Mouse (Mus musculus): ENCODE data around the gene Pcdh9. TPM values are rescaled to one million over a fixed set of nuclear protein-coding genes. Genes with fewer than 3 reads are reported as not detected.
"Not testable (repeated sequence)": the region's sequence is repeated elsewhere in the genome, so short reads cannot be mapped to it uniquely, and the experiment has no call there.

Gene Pcdh9
- polyA plus RNA-seq, 1 experiment from 2014 or later, result 39.2 TPM

- Histone ChIP-seq H3K9me3 (no peaks in the 10 kb centered on the region), H3K27ac (no peak overlapping the region), H3K36me3 (no peaks in the 10 kb centered on the region), H3K4me3 (no peak overlapping the region), H3K27me3 (ENCODE audit: insufficient read depth, poor library complexity, severe bottlenecking) (no peaks in the 10 kb centered on the region), H3K4me1 (replicated peaks) (no peaks in the 10 kb centered on the region)
- WGBS, result 82% methylated on average over 7 of the region's 7 CpGs
- no peak for DNase-seq (ENCODE audit: low spot score)
Observed at GRCm38 (mm10) chr14:93285136-93285535, 605.3 kb downstream of the Pcdh9 start.

- Histone ChIP-seq H3K9me3 (no peaks in the 10 kb centered on the region), H3K27ac (no peak overlapping the region), H3K36me3 (no peaks in the 10 kb centered on the region), H3K4me3 (no peak overlapping the region), H3K4me1 (replicated peaks) (no peaks in the 10 kb centered on the region), H3K27me3 (ENCODE audit: insufficient read depth, poor library complexity, severe bottlenecking) (no peaks in the 10 kb centered on the region)
- WGBS, result 92% methylated on average over 3 of the region's 3 CpGs
- DNase-seq (ENCODE audit: low spot score), result no peak
Observed at GRCm38 (mm10) chr14:93284009-93284408, 606.5 kb downstream of the Pcdh9 start.

- no peaks in the 10 kb centered on the region for H3K36me3 ChIP-seq
- no peaks in the 10 kb centered on the region for H3K27me3 ChIP-seq (ENCODE audit: insufficient read depth, poor library complexity, severe bottlenecking)
- H3K4me1 ChIP-seq (replicated peaks), result no peaks in the 10 kb centered on the region
- DNase-seq (ENCODE audit: low spot score), result no peak
- no peak overlapping the region for H3K27ac ChIP-seq
- no peak overlapping the region for H3K4me3 ChIP-seq
- no peaks in the 10 kb centered on the region for H3K9me3 ChIP-seq
Observed at GRCm38 (mm10) chr14:93275661-93276060, 614.8 kb downstream of the Pcdh9 start.

GRCm38 (mm10) chr14:93274767-93275166, 615.7 kb downstream of the Pcdh9 start:
- H3K36me3 ChIP-seq, result no peaks in the 10 kb centered on the region
- no peaks in the 10 kb centered on the region for H3K27me3 ChIP-seq (ENCODE audit: insufficient read depth, poor library complexity, severe bottlenecking)
- no peak for DNase-seq (ENCODE audit: low spot score)
- no peak overlapping the region for H3K27ac ChIP-seq
- H3K4me3 ChIP-seq, result no peak overlapping the region
- H3K9me3 ChIP-seq, result no peaks in the 10 kb centered on the region
- H3K4me1 ChIP-seq (replicated peaks), result no peaks in the 10 kb centered on the region

- 87% methylated on average over 1 of the region's 1 CpGs for WGBS
- H3K4me1 ChIP-seq (replicated peaks), result no peaks in the 10 kb centered on the region
- H3K9me3 ChIP-seq, result no peaks in the 10 kb centered on the region
- H3K27me3 ChIP-seq (ENCODE audit: insufficient read depth, poor library complexity, severe bottlenecking), result no peaks in the 10 kb centered on the region
- no peak for DNase-seq (ENCODE audit: low spot score)
- no peaks in the 10 kb centered on the region for H3K36me3 ChIP-seq
- H3K4me3 ChIP-seq, result no peak overlapping the region
- no peak overlapping the region for H3K27ac ChIP-seq
Observed at GRCm38 (mm10) chr14:93253411-93253810, 637.1 kb downstream of the Pcdh9 start.

GRCm38 (mm10) chr14:93240263-93240662, 650.2 kb downstream of the Pcdh9 start:
- Histone ChIP-seq H3K4me3 (no peak overlapping the region), H3K27ac (no peak overlapping the region), H3K27me3 (ENCODE audit: insufficient read depth, poor library complexity, severe bottlenecking) (no peaks in the 10 kb centered on the region), H3K4me1 (replicated peaks) (0 out of 2 replicates have a peak, but pooled peaks cover 3% of the 10 kb centered on the region), H3K9me3 (no peaks in the 10 kb centered on the region), H3K36me3 (no peaks in the 10 kb centered on the region)
- DNase-seq (ENCODE audit: low spot score), result no peak
- WGBS, result 67% methylated on average over 3 of the region's 3 CpGs

- no peak overlapping the region for H3K27ac ChIP-seq
- H3K27me3 ChIP-seq (ENCODE audit: insufficient read depth, poor library complexity, severe bottlenecking), result no peaks in the 10 kb centered on the region
- 62% methylated on average over 3 of the region's 3 CpGs for WGBS
- no peak for DNase-seq (ENCODE audit: low spot score)
- H3K9me3 ChIP-seq, result no peaks in the 10 kb centered on the region
- no peak overlapping the region for H3K4me3 ChIP-seq
- no peaks in the 10 kb centered on the region for H3K36me3 ChIP-seq
- peaks cover 10% of the 10 kb centered on the region; the same call in 1 of the 2 replicates for H3K4me1 ChIP-seq (replicated peaks)
Observed at GRCm38 (mm10) chr14:93234333-93234732, 656.1 kb downstream of the Pcdh9 start.

GRCm38 (mm10) chr14:93233599-93233998, 656.9 kb downstream of the Pcdh9 start:
- Histone ChIP-seq H3K36me3 (no peaks in the 10 kb centered on the region), H3K27me3 (ENCODE audit: insufficient read depth, poor library complexity, severe bottlenecking) (no peaks in the 10 kb centered on the region), H3K9me3 (no peaks in the 10 kb centered on the region), H3K4me3 (no peak overlapping the region), H3K27ac (no peak overlapping the region), H3K4me1 (replicated peaks) (peaks cover 10% of the 10 kb centered on the region; the same call in 1 of the 2 replicates)
- 59% methylated on average over 6 of the region's 6 CpGs for WGBS
- DNase-seq (ENCODE audit: low spot score), result no peak

- H3K9me3 ChIP-seq; H3K4me3 ChIP-seq; H3K27ac ChIP-seq; H3K4me1 ChIP-seq (replicated peaks); H3K36me3 ChIP-seq; H3K27me3 ChIP-seq (ENCODE audit: insufficient read depth, poor library complexity, severe bottlenecking); DNase-seq (ENCODE audit: low spot score): not testable (repeated sequence)
- 98% methylated on average over 15 of the region's 15 CpGs for WGBS
Observed at GRCm38 (mm10) chr14:93214846-93215245, 675.6 kb downstream of the Pcdh9 start.

- H3K36me3 ChIP-seq, result no peaks in the 10 kb centered on the region
- H3K4me1 ChIP-seq (replicated peaks), result no peaks in the 10 kb centered on the region
- H3K9me3 ChIP-seq, result no peaks in the 10 kb centered on the region
- 92% methylated on average over 2 of the region's 2 CpGs for WGBS
- H3K27me3 ChIP-seq (ENCODE audit: insufficient read depth, poor library complexity, severe bottlenecking), result no peaks in the 10 kb centered on the region
- no peak overlapping the region for H3K4me3 ChIP-seq
- no peak overlapping the region for H3K27ac ChIP-seq
- DNase-seq (ENCODE audit: low spot score), result no peak
Observed at GRCm38 (mm10) chr14:93199791-93200190, 690.7 kb downstream of the Pcdh9 start.

GRCm38 (mm10) chr14:93182606-93183491, 707.6 kb downstream of the Pcdh9 start:
- H3K4me3 ChIP-seq, result no peak overlapping the region
- H3K36me3 ChIP-seq, result no peaks in the 10 kb centered on the region
- H3K27me3 ChIP-seq (ENCODE audit: insufficient read depth, poor library complexity, severe bottlenecking), result no peaks in the 10 kb centered on the region
- H3K9me3 ChIP-seq, result no peaks in the 10 kb centered on the region
- H3K4me1 ChIP-seq (replicated peaks), result no peaks in the 10 kb centered on the region
- no peak for DNase-seq (ENCODE audit: low spot score)
- WGBS, result 88% methylated on average over 9 of the region's 9 CpGs
- no peak overlapping the region for H3K27ac ChIP-seq

- Histone ChIP-seq H3K27ac (no peak overlapping the region), H3K4me1 (replicated peaks) (no peaks in the 10 kb centered on the region), H3K36me3 (no peaks in the 10 kb centered on the region), H3K9me3 (no peaks in the 10 kb centered on the region), H3K4me3 (no peak overlapping the region), H3K27me3 (ENCODE audit: insufficient read depth, poor library complexity, severe bottlenecking) (no peaks in the 10 kb centered on the region)
- DNase-seq (ENCODE audit: low spot score), result no peak
Observed at GRCm38 (mm10) chr14:93169201-93169600, 721.3 kb downstream of the Pcdh9 start.

- DNase-seq (ENCODE audit: low spot score), result no peak
- Histone ChIP-seq H3K36me3 (no peaks in the 10 kb centered on the region), H3K9me3 (no peaks in the 10 kb centered on the region), H3K27me3 (ENCODE audit: insufficient read depth, poor library complexity, severe bottlenecking) (no peaks in the 10 kb centered on the region), H3K4me1 (replicated peaks) (no peaks in the 10 kb centered on the region), H3K4me3 (no peak overlapping the region), H3K27ac (no peak overlapping the region)
- 90% methylated on average over 2 of the region's 2 CpGs for WGBS
Observed at GRCm38 (mm10) chr14:93168367-93168766, 722.1 kb downstream of the Pcdh9 start.
